Comparison of ENCODE assay signal across 1 mouse cellular context in the genomic region with DNA sequence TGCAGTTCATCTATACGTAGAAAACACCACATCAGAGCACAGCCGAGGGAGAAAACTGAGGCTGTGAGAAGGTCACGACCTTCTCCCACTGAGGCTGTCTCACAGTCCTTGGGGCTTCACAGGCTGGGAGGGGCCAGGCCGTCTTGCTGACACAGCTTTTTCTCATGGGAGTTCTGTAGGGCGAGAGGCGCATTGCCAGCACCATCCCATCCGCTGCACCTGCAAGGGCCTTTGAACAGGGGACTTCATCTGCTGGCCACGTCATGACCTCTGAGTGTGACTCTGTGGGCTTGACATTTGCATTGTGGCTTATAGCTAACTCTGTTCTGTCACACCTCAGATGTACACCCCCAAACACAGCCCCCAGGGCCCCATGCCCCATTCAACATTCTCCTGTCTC.
TF ChIP-seq lines count a peak whose summit lies in the region.

No protein-coding gene starts in this region.

TF ChIP-seq in CH12.LX, 34 proteins besides CTCF, POLR2A, EP300 and RAD21 (continued from another document):
- TF ChIP-seq MXI1 (IDR thresholded peaks at IDR 0.05; ENCODE audit: low read depth, low read length) (0 out of 2 replicates have a peak, but pooled peaks have one; percentile 43), ETS1 (conservative IDR thresholded peaks at IDR 0.05; ENCODE audit: low read depth, low read length) (peak; percentile 99), KAT2A (IDR thresholded peaks at IDR 0.05; ENCODE audit: insufficient replicate concordance, low read length) (no peak), CHD1 (IDR thresholded peaks at IDR 0.05; ENCODE audit: low read depth, low read length) (no peak), USF2 (conservative IDR thresholded peaks at IDR 0.05; ENCODE audit: low read depth, low read length) (no peak), UBTF (IDR thresholded peaks at IDR 0.05; ENCODE audit: low read depth, low read length) (no peak), SIN3A (IDR thresholded peaks at IDR 0.05; ENCODE audit: low read length) (peak; percentile 50; the same call in 1 of the 2 replicates), SMC3 (IDR thresholded peaks at IDR 0.05; ENCODE audit: low read depth, low read length) (peak; percentile 16; the same call in 1 of the 2 replicates)
